Mouse (Mus musculus) embryonic fibroblast, embryonic 13.5 days (primary cell): ENCODE results near the gene Rccd1. TPM values are rescaled to one million over a fixed set of nuclear protein-coding genes. Genes with fewer than 3 reads are reported as not detected.

Source experiments
- H3K27ac ChIP-seq: 2 replicates; pipeline ENCODE4 v1.5.1; 2012; ENCODE audit warnings: low read length, control low read depth, inconsistent platforms; ENCODE audit not compliant: insufficient read depth
- H3K4me1 ChIP-seq: 2 replicates; pipeline ENCODE4 v1.6.1; 2011; ENCODE audit warnings: low read length; ENCODE audit not compliant: control insufficient read depth, insufficient read depth
- H3K4me3 ChIP-seq: 2 replicates; pipeline ENCODE4 v1.5.1; 2011; ENCODE audit warnings: mild to moderate bottlenecking, control low read depth, low read length; ENCODE audit not compliant: insufficient read depth
- CTCF ChIP-seq: IDR thresholded peaks from 2 replicates; pipeline ENCODE4 v1.5.1; 2011; ENCODE audit warnings: mild to moderate bottlenecking, control low read depth, low read length, moderate library complexity, borderline replicate concordance; ENCODE audit not compliant: insufficient read depth
- POLR2A ChIP-seq: IDR thresholded peaks from 2 replicates; pipeline ENCODE4 v1.6.1; 2011; ENCODE audit warnings: low read depth, mild to moderate bottlenecking, control low read depth, low read length, moderate library complexity
- polyA plus RNA-seq: library from polyadenylated mRNA; stranded (reverse); fragments of >200 nt; gene quantifications from 2 replicates; pipeline ENCODE4 v1.2.4, GENCODE M21; 2011; ENCODE audit warnings: low read depth; ENCODE audit not compliant: missing spikeins, insufficient read length

Gene Rccd1
- polyA plus RNA-seq, 1 experiment = 11.8 TPM

DNA sequence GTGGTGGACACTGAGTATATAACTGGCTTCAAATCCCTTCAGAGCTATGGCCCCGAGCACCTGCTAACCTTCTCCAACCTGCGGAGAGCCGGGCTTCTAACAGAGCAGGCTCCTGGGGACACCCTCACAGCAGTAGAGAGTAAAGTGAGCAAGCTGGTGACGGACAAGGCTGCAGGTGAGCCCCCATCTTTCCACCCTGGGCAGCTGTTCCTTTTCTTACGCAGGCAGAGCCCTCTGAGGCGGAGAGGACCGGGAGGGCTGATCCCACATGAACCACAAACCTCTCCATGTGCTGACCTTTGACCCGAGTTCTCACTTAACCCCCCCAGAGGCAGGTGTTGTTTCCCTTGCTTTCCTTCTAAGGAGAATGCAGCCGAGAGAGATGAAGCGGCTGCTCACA, 36.5 kb downstream of the Rccd1 start:
- Histone ChIP-seq H3K4me3 (no peak overlapping the region), H3K4me1 (no peaks in the 10 kb centered on the region), H3K27ac (no peak overlapping the region)
- TF ChIP-seq CTCF = no peak

DNA sequence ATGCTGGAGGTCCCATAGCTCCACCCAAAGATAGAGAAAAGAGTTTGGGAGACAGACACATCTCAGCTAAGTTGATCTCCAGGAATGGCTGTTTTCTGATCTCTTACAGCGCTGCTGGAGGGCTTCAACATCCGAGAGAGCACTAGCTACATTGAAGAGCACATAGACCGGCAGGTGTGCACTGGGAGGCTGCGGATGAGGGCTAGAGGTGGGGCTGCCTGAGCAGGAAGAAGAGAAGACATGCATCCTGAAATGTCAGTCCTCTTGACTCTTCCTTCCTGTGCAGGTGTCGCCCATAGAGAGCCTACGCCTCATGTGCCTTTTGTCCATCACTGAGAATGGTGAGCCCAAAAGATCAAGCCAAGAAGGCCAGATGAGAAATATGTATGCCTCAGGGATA, 38.5 kb downstream of the Rccd1 start:
- TF ChIP-seq CTCF (no peak), POLR2A (no peak)
- no peaks in the 10 kb centered on the region for H3K4me1 ChIP-seq
- H3K27ac ChIP-seq = no peak overlapping the region
- no peak overlapping the region for H3K4me3 ChIP-seq

DNA sequence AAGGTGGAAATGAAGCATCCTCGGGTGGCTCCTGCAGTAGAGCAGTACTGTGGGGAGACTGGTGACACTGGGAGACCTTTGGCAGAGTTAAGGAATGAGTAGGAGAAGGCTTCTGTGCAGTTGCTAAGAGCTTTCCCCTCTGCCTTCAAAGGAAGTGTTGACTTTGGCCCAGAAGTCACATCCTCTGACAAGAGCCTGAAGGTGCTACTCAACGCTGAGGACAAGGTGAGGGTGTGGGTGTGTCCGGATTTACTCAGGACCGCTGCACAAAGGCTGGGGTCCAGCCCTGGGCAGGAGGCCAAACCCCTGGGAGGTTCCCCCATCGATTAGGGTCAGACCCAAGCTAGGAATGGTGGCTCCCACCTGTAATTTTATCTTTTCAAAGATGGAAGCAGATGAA, 39.9 kb downstream of the Rccd1 start:
- Histone ChIP-seq H3K4me1 (no peaks in the 10 kb centered on the region), H3K4me3 (no peak overlapping the region), H3K27ac (no peak overlapping the region)
- TF ChIP-seq CTCF (no peak), POLR2A (no peak)

DNA sequence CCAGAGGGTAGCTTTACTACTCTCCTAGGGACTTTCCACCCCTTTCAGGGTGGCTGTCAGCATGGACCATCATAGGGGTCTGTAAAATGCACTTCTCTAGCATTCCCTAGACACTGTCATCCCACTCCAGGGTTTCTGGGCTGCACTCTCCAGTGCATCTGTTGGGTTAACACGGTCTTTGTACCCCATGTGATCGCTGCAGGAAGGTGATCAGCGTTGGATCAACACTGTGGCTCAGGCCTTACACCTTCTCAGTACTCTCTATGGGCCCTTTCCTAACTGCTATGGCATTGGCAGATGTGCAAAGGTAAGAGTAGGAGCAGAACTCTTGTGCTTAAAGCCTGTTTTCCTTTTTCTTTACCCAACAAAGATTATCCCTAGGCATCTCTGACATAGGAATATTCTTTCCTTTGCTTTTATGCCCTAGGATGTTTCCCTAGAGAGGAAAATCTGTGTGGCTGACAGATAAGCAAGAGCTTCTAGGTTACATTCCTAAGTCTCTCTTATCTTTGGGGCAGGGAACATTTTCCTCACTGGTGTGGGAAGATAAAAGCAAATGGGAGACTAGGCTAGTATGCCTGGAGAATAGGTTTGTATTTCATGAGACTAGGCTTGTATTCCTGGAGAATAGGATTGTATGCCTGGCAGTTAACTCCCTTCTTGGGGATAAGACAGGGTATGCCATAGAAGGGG, 40.9 kb downstream of the Rccd1 start:
- no peak overlapping the region for H3K4me3 ChIP-seq
- TF ChIP-seq POLR2A (no peak), CTCF (no peak)
- no peak overlapping the region for H3K27ac ChIP-seq
- no peaks in the 10 kb centered on the region for H3K4me1 ChIP-seq

DNA sequence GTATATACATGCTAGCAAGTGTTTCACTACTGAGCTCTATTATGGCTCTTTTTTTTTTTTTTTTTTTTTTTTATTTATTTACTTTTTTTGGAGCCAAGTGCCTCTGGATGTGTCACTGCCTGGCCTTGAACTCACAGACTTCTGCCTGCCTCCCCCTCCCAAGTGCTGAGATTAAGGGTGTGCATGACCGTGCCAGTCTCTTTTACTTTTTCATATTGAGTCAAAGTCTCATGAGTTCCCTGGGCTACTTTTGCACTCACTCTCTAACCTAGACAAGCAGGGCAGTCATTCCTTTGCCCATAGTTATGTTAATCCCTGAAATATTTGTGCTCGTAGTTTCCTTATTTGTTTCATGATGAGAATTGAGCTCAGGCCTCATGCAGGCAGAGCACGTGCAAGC, 42.6 kb downstream of the Rccd1 start:
- H3K27ac ChIP-seq = no peak overlapping the region

DNA sequence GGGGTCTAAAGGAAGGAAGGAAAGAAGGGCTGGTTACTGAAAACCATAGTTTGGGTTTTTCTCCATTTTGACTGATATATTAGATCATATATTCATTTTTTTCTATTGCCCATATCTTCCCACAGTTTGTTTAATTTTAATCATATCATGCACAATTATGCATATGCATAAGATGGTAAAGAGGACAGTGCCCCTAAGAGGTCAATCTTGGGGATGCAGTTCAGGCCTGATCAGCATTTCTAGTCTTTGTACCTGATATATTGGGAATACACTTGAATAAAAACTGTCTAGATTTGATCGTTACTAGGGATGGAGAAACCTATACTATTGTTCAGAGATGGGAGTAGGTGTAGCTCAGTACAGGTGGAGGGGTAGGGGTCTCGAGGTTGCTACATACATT, 43.3 kb downstream of the Rccd1 start:
- H3K4me3 ChIP-seq = no peak overlapping the region
- H3K4me1 ChIP-seq = no peaks in the 10 kb centered on the region
- TF ChIP-seq CTCF = no peak
- no peak for TF ChIP-seq POLR2A
- no peak overlapping the region for H3K27ac ChIP-seq

More for the DNA sequence above, 42.6 kb downstream of the Rccd1 start:
- TF ChIP-seq CTCF = no peak
- no peak for TF ChIP-seq POLR2A
- Histone ChIP-seq H3K4me3 (no peak overlapping the region), H3K4me1 (no peaks in the 10 kb centered on the region)

DNA sequence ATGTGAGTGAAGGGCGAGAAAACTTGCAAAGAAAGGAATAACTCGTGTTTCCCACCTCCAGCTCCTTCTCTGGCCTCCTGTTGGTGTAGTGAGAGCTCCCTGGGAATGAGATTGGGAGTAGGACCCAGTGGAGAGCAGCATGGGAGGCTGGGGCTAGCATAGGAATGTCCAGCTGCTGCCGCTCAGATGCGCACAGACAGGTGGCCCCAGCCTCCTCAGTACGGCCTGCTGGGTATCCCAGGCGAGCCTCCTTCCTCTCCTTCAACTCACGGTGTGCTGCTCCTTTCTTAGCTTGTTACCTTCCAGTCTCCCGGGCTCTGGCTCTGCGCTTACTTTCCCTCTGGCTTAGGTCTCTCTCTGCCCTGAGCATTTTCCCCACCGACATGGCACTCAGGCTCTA, 44.2 kb downstream of the Rccd1 start:
- TF ChIP-seq POLR2A (no peak), CTCF (no peak)
- Histone ChIP-seq H3K4me1 (no peaks in the 10 kb centered on the region), H3K27ac (no peak overlapping the region), H3K4me3 (no peak overlapping the region)

DNA sequence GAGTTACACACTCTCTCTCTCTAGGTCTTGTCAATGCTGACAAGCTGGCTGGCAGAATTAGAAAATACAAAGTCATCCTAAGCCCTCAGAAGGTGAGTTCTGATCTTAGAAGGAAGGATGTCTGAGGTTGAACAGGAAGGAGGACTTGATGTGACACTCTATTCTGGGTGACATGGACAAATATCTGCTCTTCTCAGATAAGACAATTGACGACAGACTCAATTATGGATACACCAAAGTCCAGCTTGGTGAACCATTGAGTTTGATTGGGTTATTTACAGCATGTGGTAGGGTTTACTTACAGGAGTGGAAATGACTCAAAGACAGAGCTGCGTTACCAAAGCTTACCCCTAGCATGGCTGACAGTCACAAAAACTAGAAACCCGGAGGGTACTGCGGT, 47.9 kb downstream of the Rccd1 start:
- no peak overlapping the region for H3K4me3 ChIP-seq
- no peaks in the 10 kb centered on the region for H3K4me1 ChIP-seq
- no peak overlapping the region for H3K27ac ChIP-seq
- TF ChIP-seq CTCF (no peak), POLR2A (no peak)

DNA sequence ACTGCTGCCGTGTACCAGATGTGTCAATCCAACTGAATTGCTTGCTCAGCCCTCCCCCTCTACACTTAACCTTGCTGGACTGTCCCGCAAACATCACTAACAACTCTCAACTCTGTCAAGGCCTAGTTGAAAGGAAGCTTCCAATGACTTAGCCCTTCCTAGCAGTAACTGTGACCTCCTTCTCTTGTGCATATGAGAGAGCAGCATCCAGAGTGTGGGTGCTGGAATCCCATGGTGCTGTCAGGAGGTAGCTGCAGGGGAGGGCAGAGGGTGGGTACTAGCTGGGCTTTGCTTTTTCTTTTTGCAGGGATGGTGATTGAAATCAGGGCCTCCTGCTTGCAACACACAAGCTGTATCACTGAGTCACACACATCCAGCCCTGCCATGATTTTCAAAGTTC, 50.8 kb downstream of the Rccd1 start:
- no peak overlapping the region for H3K4me3 ChIP-seq
- no peak for TF ChIP-seq CTCF
- TF ChIP-seq POLR2A = no peak
- H3K27ac ChIP-seq = no peak overlapping the region
- H3K4me1 ChIP-seq = no peaks in the 10 kb centered on the region

DNA sequence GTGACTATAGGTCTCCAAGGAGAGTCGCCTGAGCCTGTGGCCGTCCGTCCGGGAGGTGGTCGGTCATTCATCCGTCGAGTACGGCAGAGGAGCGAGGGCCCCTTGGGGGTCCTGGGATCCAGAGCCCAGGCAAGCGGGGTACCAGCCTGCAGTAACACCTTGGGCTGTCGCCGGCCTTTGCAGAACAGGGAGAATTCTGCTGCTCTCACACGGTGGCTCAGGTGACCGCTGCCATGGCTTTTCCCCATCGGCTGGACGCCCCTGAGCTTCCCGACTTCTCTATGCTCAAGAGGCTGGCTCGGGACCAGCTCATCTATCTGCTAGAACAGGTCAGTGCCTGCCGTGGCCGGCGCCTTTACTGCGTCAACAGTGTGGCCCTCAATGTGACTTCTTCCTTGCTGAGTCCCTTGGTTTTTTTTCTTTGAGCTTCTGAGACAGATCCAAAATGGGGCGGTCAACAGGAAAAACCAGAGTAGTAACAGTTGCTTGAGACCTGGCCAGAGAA, 54.5 kb downstream of the Rccd1 start:
- Histone ChIP-seq H3K27ac (no peak overlapping the region), H3K4me3 (peak overlapping the region; percentile 94), H3K4me1 (no peaks in the 10 kb centered on the region)
- TF ChIP-seq CTCF = no peak
- no peak for TF ChIP-seq POLR2A
